Mouse (Mus musculus) MEL (cell line): Measurements from ENCODE around the gene Rsf1. TPM values are rescaled to one million over a fixed set of nuclear protein-coding genes. Genes with fewer than 3 reads are reported as not detected.

Experiments used
- DNase-seq: peaks from one replicate; pipeline ENCODE4 v3.0.0; 2011; ENCODE audit warnings: low read depth, low spot score
- H3K27ac ChIP-seq: 2 replicates; pipeline ENCODE4 v1.5.1; 2012; ENCODE audit warnings: low read depth, mild to moderate bottlenecking, control low read depth, low read length, moderate library complexity; ENCODE audit not compliant: control insufficient read depth
- H3K27me3 ChIP-seq, 2 experiments: fragments of 150-350 bp in 1 of 2; sonication (generic) in 1 of 2; 2 replicates each; pipeline ENCODE4 v1.6.1; 2012; ENCODE audit warnings: low read length in 2 of 2, mild to moderate bottlenecking in 2 of 2, improper control_type of control experiment in 1 of 2, moderate library complexity in 1 of 2; ENCODE audit not compliant: insufficient read depth in 2 of 2, control insufficient read depth in 1 of 2
- H3K36me3 ChIP-seq, 2 experiments: 2 replicates each; pipeline ENCODE4 v1.6.1; 2012 to 2014; ENCODE audit warnings: low read length in 2 of 2, improper control_type of control experiment in 1 of 2, inconsistent platforms in 1 of 2, mild to moderate bottlenecking in 1 of 2; ENCODE audit not compliant: insufficient read depth in 2 of 2, control insufficient read depth in 1 of 2
- H3K4me1 ChIP-seq, 2 experiments: fragments of 150-350 bp in 1 of 2; sonication (generic) in 1 of 2; 2 replicates each; pipeline ENCODE4 v1.6.1; 2012; ENCODE audit warnings: low read length in 2 of 2, improper control_type of control experiment in 1 of 2, mild to moderate bottlenecking in 1 of 2; ENCODE audit not compliant: insufficient read depth in 2 of 2, control insufficient read depth in 1 of 2
- H3K4me3 ChIP-seq, 2 experiments: fragments of 150-350 bp in 1 of 2; sonication (generic) in 1 of 2; 2 replicates each; pipeline ENCODE4 v1.5.1; 2012; ENCODE audit warnings: low read depth in 2 of 2, low read length in 2 of 2, mild to moderate bottlenecking in 2 of 2, moderate library complexity in 2 of 2, control low read depth in 1 of 2, improper control_type of control experiment in 1 of 2; ENCODE audit not compliant: control insufficient read depth in 1 of 2, insufficient read depth in 1 of 2
- H3K79me2 ChIP-seq: 2 replicates; pipeline ENCODE4 v1.6.1; 2012; ENCODE audit warnings: mild to moderate bottlenecking, low read length, moderate library complexity; ENCODE audit not compliant: control insufficient read depth, poor library complexity, insufficient read depth
- H3K9ac ChIP-seq: 2 replicates; pipeline ENCODE4 v1.6.1; 2012; ENCODE audit warnings: low read depth, mild to moderate bottlenecking, control low read depth, low read length, moderate library complexity; ENCODE audit not compliant: control insufficient read depth, poor library complexity, severe bottlenecking
- H3K9me3 ChIP-seq: fragments of 150-350 bp; sonication (generic); replicated peaks from 2 replicates; pipeline ENCODE4 v1.6.1; 2012; ENCODE audit warnings: mild to moderate bottlenecking, low read length, improper control_type of control experiment, moderate library complexity; ENCODE audit not compliant: insufficient read depth
- BHLHE40 ChIP-seq: IDR thresholded peaks from 2 replicates; pipeline ENCODE4 v1.6.1; 2012; ENCODE audit warnings: low read depth, mild to moderate bottlenecking, inconsistent platforms, low read length, improper control_type of control experiment, borderline replicate concordance
- ELF1 ChIP-seq: IDR thresholded peaks from 2 replicates; pipeline ENCODE4 v1.6.1; 2014; ENCODE audit warnings: low read depth, mild to moderate bottlenecking, inconsistent platforms, low read length, improper control_type of control experiment, moderate library complexity
- EP300 ChIP-seq, 2 experiments: IDR thresholded peaks; 2 replicates each; pipeline ENCODE4 v1.6.1; 2011; ENCODE audit warnings: improper control_type of control experiment in 2 of 2, low read length in 2 of 2, low read depth in 1 of 2, mild to moderate bottlenecking in 1 of 2
- ETS1 ChIP-seq: IDR thresholded peaks from 2 replicates; pipeline ENCODE4 v1.6.1; 2012; ENCODE audit warnings: low read depth, mild to moderate bottlenecking, inconsistent platforms, low read length, improper control_type of control experiment, moderate library complexity
- GABPA ChIP-seq: IDR thresholded peaks from 2 replicates; pipeline ENCODE4 v1.6.1; 2012; ENCODE audit warnings: low read depth, mild to moderate bottlenecking, inconsistent platforms, low read length, improper control_type of control experiment, moderate library complexity
- JUND ChIP-seq: IDR thresholded peaks from 2 replicates; pipeline ENCODE4 v1.6.1; 2011; ENCODE audit warnings: low read depth, mild to moderate bottlenecking, improper control_type of control experiment, low read length
- MAFK ChIP-seq: IDR thresholded peaks from 2 replicates; pipeline ENCODE4 v1.6.1; 2011; ENCODE audit warnings: low read depth, mild to moderate bottlenecking, low read length, improper control_type of control experiment, borderline replicate concordance
- MXI1 ChIP-seq: IDR thresholded peaks from 2 replicates; pipeline ENCODE4 v1.6.1; 2011; ENCODE audit warnings: mild to moderate bottlenecking, low read depth, low read length, improper control_type of control experiment
- MYB ChIP-seq: IDR thresholded peaks from 2 replicates; pipeline ENCODE4 v1.6.1; 2011; ENCODE audit warnings: mild to moderate bottlenecking, low read depth, low read length, improper control_type of control experiment
- MYC ChIP-seq: IDR thresholded peaks from 2 replicates; pipeline ENCODE4 v1.6.1; 2011; ENCODE audit warnings: low read depth, mild to moderate bottlenecking, low read length, improper control_type of control experiment, moderate library complexity
- NELFE ChIP-seq: IDR thresholded peaks from 2 replicates; pipeline ENCODE4 v1.6.1; 2011; ENCODE audit warnings: low read depth, low read length, improper control_type of control experiment
- POLR2A ChIP-seq, 2 experiments: IDR thresholded peaks; 2 replicates each; pipeline ENCODE4 v1.6.1; 2011 to 2012; ENCODE audit warnings: low read length in 2 of 2, mild to moderate bottlenecking in 2 of 2, control low read depth in 1 of 2, improper control_type of control experiment in 1 of 2, low read depth in 1 of 2, moderate library complexity in 1 of 2; ENCODE audit not compliant: control insufficient read depth in 1 of 2, insufficient read depth in 1 of 2, poor library complexity in 1 of 2
- POLR2AphosphoS2 ChIP-seq: IDR thresholded peaks from 2 replicates; pipeline ENCODE4 v1.6.1; 2011; ENCODE audit warnings: low read length, improper control_type of control experiment
- POLR2AphosphoS5 ChIP-seq: IDR thresholded peaks from 2 replicates; pipeline ENCODE4 v1.6.1; 2012; ENCODE audit warnings: low read depth, borderline replicate concordance, mild to moderate bottlenecking, inconsistent platforms, low read length, moderate library complexity, mixed read lengths
- RAD21 ChIP-seq: IDR thresholded peaks from 2 replicates; pipeline ENCODE4 v1.6.1; 2011; ENCODE audit warnings: mild to moderate bottlenecking, low read depth, low read length, improper control_type of control experiment
- RCOR1 ChIP-seq: IDR thresholded peaks from 2 replicates; pipeline ENCODE4 v1.6.1; 2012; ENCODE audit warnings: low read depth, mild to moderate bottlenecking, inconsistent platforms, low read length, improper control_type of control experiment
- SIN3A ChIP-seq: IDR thresholded peaks from 2 replicates; pipeline ENCODE4 v1.6.1; 2012; ENCODE audit warnings: low read length, improper control_type of control experiment, inconsistent platforms
- TBP ChIP-seq: IDR thresholded peaks from 2 replicates; pipeline ENCODE4 v1.8.0; 2011; ENCODE audit warnings: low read depth, low read length, improper control_type of control experiment
- UBTF ChIP-seq: IDR thresholded peaks from 2 replicates; pipeline ENCODE4 v1.6.1; 2012; ENCODE audit warnings: low read depth, mild to moderate bottlenecking, inconsistent platforms, low read length, improper control_type of control experiment, moderate library complexity, borderline replicate concordance; ENCODE audit not compliant: insufficient read depth
- USF2 ChIP-seq, 2 experiments: IDR thresholded peaks; 2 replicates each; pipeline ENCODE4 v1.6.1; 2011 to 2012; ENCODE audit warnings: improper control_type of control experiment in 2 of 2, low read length in 2 of 2, borderline replicate concordance in 1 of 2, inconsistent platforms in 1 of 2, low read depth in 1 of 2, mild to moderate bottlenecking in 1 of 2; ENCODE audit not compliant: insufficient read depth in 1 of 2
- ZC3H11A ChIP-seq: IDR thresholded peaks from 2 replicates; pipeline ENCODE4 v1.6.1; 2012; ENCODE audit warnings: low read depth, mild to moderate bottlenecking, inconsistent platforms, low read length, improper control_type of control experiment
- ZMIZ1 ChIP-seq: IDR thresholded peaks from 2 replicates; pipeline ENCODE4 v1.6.1; 2012; ENCODE audit warnings: low read depth, mild to moderate bottlenecking, inconsistent platforms, low read length, improper control_type of control experiment, moderate library complexity
- ZNF384 ChIP-seq: IDR thresholded peaks from 2 replicates; pipeline ENCODE4 v1.6.1; 2012; ENCODE audit warnings: low read depth, mild to moderate bottlenecking, inconsistent platforms, low read length, improper control_type of control experiment
- polyA plus RNA-seq, 2 experiments: library from polyadenylated mRNA; stranded (reverse) in 1 of 2; unstranded in 1 of 2; fragments of >175 nt in 1 of 2; fragments of >200 nt in 1 of 2; gene quantifications; 2 replicates each; pipeline versions ENCODE4 v1.2.1 to v1.2.4; 2012; ENCODE audit warnings: low replicate concordance in 2 of 2, low read depth in 1 of 2; ENCODE audit not compliant: insufficient read length in 2 of 2, insufficient read depth in 1 of 2, missing spikeins in 1 of 2
- total RNA-seq: library from RNA; depleted of rRNA; stranded (reverse); fragments of 300-350 nt; gene quantifications from 2 replicates; pipeline ENCODE4 v1.2.3, GENCODE M21; 2012

Gene Rsf1
- total and polyA plus RNA-seq, 3 experiments, result 12.7 to 17.4 TPM; not detected in 1

DNA sequence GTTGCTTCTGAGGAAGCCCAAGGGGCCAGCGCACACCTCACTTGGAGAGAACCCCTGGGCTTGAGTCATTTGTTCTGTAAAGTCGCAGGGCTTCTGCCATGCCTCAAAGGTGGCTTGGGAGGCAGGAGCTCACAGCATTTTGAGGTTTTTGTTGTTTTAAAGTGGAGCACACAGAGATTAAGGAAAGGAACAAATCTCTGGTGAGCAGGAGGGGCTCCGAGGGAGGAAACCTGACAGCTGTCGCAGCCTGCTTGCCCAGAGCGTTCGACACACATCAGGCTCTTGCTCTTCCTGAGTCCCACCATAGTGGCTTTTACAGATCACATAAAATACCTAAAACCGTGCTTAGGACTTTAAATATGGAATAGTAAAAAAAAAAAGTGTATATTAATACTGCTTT lies 147.1 kb downstream of the Rsf1 start:
- no peak overlapping the region for H3K4me3 ChIP-seq
- no peak overlapping the region for H3K9ac ChIP-seq
- H3K4me1 ChIP-seq, result peaks cover 0 to 7% of the 10 kb centered on the region in 2 experiments; a peak in 3 of 4 replicates
- no peaks in the 10 kb centered on the region for H3K79me2 ChIP-seq
- no peak overlapping the region for H3K27ac ChIP-seq
- H3K36me3 ChIP-seq, result no peaks in the 10 kb centered on the region
- no peaks in the 10 kb centered on the region for H3K9me3 ChIP-seq
- H3K27me3 ChIP-seq, result no peaks in the 10 kb centered on the region
- no peak for DNase-seq
- TF ChIP-seq UBTF (no peak), MYC (no peak), ELF1 (no peak), MAFK (no peak), POLR2A (IDR thresholded peaks at IDR 0.05; ENCODE audit: control insufficient read depth in 1 of 2, insufficient read depth in 1 of 2, low read depth in 1 of 2, low read length in 2 of 2, poor library complexity in 1 of 2) (no peak), USF2 (IDR thresholded peaks at IDR 0.05; ENCODE audit: borderline replicate concordance in 1 of 2, insufficient read depth in 1 of 2, low read depth in 1 of 2, low read length in 2 of 2) (no peak), ZNF384 (no peak)

- H3K4me3 ChIP-seq, result no peak overlapping the region
- TF ChIP-seq GABPA (no peak), EP300 (IDR thresholded peaks at IDR 0.05; ENCODE audit: low read depth in 1 of 2, low read length in 2 of 2) (no peak), MYB (no peak), MYC (no peak), JUND (no peak)
- DNase-seq, result no peak
Measured at GRCm38 (mm10) chr7:97728666-97729614, 149.3 kb downstream of the Rsf1 start.

DNA sequence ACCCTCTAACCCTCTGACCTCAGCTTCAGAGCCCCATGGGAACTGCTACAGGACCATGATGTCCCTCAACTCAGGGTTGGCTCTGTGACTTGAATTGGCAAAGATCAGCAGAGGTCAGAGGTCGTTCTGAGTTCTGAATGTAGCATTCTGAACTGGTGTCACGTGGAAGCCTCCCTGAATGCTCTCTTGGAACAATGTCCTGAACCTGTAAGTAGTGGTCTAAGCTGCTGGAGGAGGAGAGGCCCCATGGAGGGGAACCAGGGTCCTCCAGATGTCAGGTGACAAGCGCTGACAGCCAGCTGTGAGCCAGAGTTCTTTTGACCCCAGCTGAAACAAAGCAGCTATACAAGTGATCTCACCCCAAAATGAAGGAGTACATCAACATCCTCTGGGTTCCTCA lies 150.7 kb downstream of the Rsf1 start:
- Histone ChIP-seq H3K27ac (no peak overlapping the region), H3K9ac (no peak overlapping the region), H3K36me3 (peaks cover 0 to 2% of the 10 kb centered on the region in 2 experiments; a peak in 2 of 4 replicates), H3K79me2 (no peaks in the 10 kb centered on the region), H3K27me3 (no peaks in the 10 kb centered on the region), H3K9me3 (no peaks in the 10 kb centered on the region), H3K4me3 (no peak overlapping the region), H3K4me1 (peaks cover 0 to 3% of the 10 kb centered on the region in 2 experiments; a peak in 1 of 4 replicates)
- no peak for DNase-seq
- TF ChIP-seq SIN3A, result no peak
- no peak for TF ChIP-seq MYB
- TF ChIP-seq MXI1, result no peak
- no peak for TF ChIP-seq NELFE
- TF ChIP-seq RAD21, result no peak
- TF ChIP-seq MYC, result no peak
- TF ChIP-seq MAFK, result no peak
- no peak for TF ChIP-seq POLR2AphosphoS2
- no peak for TF ChIP-seq ETS1
- TF ChIP-seq GABPA, result no peak
- TF ChIP-seq TBP, result no peak
- TF ChIP-seq ZMIZ1, result no peak
- no peak for TF ChIP-seq BHLHE40
- no peak for TF ChIP-seq ZNF384
- no peak for TF ChIP-seq ZC3H11A
- no peak for TF ChIP-seq RCOR1
- TF ChIP-seq JUND, result no peak
- TF ChIP-seq POLR2AphosphoS5, result no peak

More at GRCm38 (mm10) chr7:97728666-97729614, 149.3 kb downstream of the Rsf1 start:
- Histone ChIP-seq H3K79me2 (no peaks in the 10 kb centered on the region), H3K9ac (no peak overlapping the region), H3K9me3 (no peaks in the 10 kb centered on the region), H3K27me3 (no peaks in the 10 kb centered on the region), H3K36me3 (peaks cover 0 to 2% of the 10 kb centered on the region in 2 experiments; a peak in 2 of 4 replicates), H3K27ac (no peak overlapping the region), H3K4me1 (peaks cover 3% of the 10 kb centered on the region in 2 experiments; a peak in 2 of 4 replicates)
